Mouse (Mus musculus) brain, embryonic 18.5 days (tissue): ENCODE measurements around the gene Aco2.
"Not testable (repeated sequence)": the region's sequence is repeated elsewhere in the genome, so short reads cannot be mapped to it uniquely, and the experiment has no call there.

Experiments used
- DNase-seq: peaks from one replicate; pipeline ENCODE4 v3.0.0-alpha.2; 2012; ENCODE audit warnings: low read depth, low spot score

The Aco2 gene

DNA sequence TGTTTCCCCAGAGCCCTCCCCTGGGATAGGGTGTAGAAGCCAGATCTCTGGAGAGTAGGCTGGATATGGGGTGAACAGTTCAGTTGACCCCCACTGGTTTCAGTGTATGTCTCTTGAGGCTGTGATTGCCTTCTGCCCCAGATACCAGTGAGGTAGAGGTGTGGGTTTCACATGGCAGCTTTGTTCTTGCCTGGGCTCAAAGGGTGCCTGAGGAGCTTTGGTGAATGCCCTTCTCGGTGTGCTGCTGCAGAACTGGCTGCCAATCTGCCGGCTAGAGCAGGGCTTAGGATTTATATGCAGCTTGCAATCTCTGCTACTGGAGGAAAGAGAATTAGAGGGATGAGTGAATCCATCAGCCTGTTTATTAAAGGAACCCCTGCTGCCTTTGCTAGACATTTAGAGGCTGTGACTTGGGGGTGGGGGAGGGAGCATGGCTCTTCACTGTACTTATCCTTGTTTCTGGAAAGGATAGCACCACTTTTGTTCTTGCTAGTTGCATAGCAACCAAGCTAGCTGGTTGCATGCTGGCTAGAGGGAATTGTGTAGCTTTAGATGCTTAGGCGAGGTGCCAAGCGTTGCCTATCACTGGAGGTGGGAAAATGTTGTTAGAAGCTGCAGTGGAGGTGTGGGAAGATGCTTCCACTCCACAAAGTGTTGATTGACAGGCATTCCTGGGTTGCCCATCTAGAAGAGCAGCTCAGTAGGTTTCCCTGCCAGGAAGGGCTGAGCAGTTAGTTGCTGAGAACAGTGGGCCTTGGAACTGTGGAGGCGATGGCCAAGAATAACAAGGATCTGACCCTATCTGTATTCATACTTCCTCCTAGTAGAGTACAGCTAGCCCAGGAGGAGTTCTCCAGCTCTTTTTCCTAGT is 7.7 kb downstream of the Aco2 start:
- DNase-seq: no peak

DNA sequence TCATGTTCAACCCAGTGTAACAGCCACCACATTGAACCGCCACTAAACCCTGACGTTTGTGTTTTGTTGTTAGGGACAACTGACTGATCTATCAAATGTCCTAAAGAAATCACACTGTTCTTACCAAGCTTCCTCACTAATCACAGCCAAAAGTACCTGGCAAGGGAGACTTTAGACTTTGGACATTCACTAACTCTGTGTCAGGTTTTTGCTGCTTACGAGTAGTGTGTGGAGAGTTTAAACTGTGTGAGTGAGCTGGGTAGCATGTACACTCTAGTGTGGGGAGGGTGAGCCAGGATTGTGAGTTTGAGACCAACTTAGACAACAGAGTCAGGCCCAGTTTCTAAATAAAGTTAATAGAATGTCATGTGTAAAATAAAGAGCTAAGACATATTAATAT is 10.2 kb downstream of the Aco2 start:
- DNase-seq: no peak

DNA sequence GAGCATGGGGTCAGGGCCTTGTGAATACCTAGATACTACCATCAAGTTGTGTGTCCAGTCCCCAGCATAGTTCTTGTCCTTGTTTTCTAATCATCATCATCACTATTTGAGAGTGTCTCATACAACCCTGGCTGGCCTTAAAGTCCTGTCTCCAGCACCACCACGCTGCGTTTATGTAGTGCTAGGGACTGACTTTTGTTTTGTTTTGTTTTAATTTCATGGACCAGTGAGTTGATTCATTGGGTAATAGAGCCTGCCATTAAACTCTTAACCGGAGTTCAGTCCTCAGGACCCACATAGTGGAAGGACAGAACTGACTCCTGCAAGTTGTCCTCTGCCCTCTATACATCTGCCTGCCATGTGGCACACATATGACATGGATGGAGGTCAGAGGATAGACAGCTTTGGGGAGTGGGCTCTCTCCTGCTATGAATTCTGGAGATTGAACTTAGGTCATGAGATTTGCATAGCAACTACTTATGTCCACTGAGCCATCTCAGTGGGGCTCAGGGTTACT is 13.4 kb downstream of the Aco2 start:
- no peak for DNase-seq

- DNase-seq: no peak
Measured at GRCm38 (mm10) chr15:81886795-81887550, 14.9 kb downstream of the Aco2 start.

DNA sequence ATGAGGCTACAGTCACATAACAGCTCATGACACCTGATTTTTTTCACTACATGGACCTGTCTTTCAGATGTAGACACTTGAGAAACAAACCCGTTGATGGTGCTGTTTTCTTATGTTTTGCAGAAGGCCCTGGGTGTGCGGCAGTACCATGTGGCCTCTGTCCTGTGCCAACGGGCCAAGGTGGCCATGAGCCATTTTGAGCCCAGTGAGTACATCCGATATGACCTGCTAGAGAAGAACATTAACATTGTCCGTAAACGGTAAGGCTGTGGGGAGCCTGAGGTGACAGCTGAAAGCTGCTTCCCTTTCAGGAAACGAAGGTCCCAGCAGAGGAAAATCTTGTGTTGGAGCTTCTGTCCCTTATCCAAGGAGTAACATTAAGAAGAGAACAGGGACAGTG is 17.1 kb downstream of the Aco2 start:
- no peak for DNase-seq

GRCm38 (mm10) chr15:81891140-81891802 is 19.2 kb downstream of the Aco2 start:
- no peak for DNase-seq

DNA sequence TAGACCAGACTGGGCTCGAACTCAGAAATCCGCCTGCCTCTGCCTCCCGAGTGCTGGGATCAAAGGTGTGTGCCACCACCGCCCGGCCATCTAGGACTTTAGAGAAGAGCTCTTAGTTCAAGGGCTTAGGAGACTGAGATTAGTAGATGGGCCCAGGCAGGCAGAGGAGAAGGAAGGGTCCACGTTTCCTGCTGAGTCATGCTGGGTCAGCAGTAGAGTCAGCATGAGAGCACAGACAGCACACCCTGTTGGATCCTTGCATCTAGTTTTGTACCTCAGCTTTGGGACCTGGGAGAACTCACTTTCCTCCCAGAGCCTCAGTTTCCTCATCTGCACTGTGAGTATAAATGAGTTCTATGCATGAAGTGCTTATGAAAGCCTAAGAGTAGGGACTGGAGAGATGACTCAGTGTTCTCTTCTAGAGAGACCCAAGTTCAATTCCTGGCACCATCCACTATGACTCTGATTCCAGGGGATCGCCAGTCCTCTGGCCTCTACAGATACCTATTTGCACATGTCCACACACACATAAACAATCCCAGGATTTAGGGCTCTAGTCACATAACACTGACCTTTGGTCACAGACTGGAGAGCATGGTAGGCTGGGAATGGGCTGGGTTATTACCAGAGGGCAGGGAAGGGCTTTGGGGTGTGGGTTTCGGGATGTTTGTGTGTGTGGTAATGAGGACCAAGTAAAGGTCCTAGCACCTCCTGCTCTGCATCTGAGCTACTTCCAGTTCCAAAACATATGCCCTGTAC is 19.9 kb downstream of the Aco2 start:
- no peak for DNase-seq

GRCm38 (mm10) chr15:81894002-81894401 is 21.9 kb downstream of the Aco2 start:
- no peak for DNase-seq

DNA sequence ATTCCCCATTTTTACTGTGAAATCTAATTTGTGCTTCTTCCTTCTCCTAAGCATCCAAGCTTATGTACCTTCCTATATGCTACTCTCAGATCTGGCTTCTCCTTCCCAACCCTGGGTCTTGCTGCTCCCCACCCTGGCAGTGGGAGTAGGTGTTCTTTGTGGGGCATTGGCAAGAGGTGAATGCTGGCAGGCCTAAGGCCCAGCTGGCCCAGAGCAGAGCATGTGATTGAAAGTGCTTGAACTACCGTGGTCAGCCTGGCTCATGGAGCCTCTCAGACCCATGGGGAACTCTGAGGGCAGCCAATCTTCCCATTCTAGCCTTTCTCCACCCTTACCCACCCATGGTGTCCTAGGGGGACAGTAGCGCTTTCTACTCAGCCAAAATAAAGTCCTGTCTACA is 24.3 kb downstream of the Aco2 start:
- DNase-seq: no peak

GRCm38 (mm10) chr15:81897607-81898285 is 25.6 kb downstream of the Aco2 start:
- no peak for DNase-seq

- DNase-seq: no peak
Measured at GRCm38 (mm10) chr15:81898751-81899150, 26.6 kb downstream of the Aco2 start.

- DNase-seq: no peak
Measured at GRCm38 (mm10) chr15:81904939-81905338, 32.8 kb downstream of the Aco2 start.

DNA sequence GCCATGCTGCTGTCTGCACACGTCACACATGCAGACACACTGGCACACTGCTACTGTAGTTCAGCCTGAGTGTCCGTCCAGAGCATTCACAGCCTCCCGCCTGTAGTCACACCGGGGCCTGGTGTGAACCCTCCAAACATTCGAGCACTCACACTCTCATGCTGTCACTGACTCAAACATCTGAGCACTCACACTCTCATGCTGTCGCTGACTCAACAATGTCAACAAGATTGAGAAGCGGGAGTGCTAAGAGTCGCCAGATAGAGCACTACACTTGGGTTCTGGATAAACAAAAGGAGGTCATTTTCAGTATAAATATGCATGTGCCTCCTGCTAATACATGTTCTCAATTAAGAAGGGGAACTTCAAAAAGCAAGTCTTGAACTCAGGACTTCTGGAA is 35.8 kb downstream of the Aco2 start:
- no peak for DNase-seq

GRCm38 (mm10) chr15:81908767-81909166 is 36.7 kb downstream of the Aco2 start:
- not testable (repeated sequence) for DNase-seq

- no peak for DNase-seq
Measured at GRCm38 (mm10) chr15:81912498-81912897, 40.4 kb downstream of the Aco2 start.

GRCm38 (mm10) chr15:81914668-81915067 is 42.6 kb downstream of the Aco2 start:
- no peak for DNase-seq

DNA sequence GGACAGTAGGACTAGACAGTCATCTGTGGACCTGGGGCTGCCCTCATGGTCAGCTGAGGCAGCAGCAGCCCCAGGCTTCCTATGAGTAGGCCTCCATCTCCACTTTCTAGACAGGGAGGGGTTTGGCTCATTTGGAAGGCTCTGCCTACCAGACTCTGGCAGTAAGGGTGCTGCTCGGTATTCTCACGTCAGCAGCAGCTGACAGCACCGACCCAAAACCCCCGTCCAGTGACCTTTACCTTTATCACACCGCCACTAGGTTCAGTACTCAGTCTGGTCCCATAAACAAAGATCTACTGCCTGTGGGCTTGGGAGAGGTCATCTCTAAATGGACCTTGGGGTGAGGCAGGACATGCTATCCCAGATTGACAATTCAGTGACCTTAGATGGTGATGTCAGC is 43.6 kb downstream of the Aco2 start:
- no peak for DNase-seq

- DNase-seq: no peak
Measured at GRCm38 (mm10) chr15:81917201-81917600, 45.1 kb downstream of the Aco2 start.

DNA sequence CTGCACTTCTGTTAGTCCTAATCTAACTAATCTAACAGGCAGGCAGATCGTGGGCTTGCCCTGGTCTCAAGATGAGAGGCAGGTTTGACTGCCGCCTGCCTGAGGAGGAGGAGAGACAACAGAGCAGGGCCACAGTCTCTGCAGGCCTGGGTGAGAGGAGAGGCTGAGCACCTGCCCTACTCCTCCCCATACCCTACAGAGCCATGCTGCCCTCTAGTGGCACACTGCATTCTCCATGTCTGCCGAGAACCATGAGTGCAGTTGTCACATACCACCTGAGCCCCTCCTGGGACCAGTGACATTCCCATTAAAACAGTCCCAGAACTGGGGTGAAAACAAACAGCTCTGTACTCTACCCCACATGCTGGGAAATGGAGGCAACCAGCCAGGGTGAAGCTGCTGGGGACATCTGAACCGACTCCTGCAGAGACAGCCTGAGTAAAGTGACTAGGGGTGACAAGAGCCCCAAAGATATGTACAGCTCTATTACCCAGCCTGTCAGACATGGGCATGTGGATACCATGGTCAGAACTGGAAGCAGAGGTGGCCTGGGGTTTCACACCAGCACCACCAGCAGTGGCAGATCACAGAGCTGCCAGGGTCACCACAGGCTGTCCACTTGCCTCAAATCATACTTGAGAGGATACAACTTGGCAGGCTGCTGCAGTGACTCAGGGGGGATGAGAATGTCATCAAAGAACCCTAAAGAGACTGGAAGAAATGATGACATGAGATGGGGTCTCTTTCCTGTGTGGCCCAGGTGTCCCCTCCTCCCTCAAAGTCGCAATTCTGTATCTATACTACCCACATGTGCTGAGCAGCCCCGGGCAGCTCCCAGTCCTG is 45.7 kb downstream of the Aco2 start:
- DNase-seq: no peak

- DNase-seq: no peak
Measured at GRCm38 (mm10) chr15:81919062-81919461, 47.0 kb downstream of the Aco2 start.
